Mouse (Mus musculus) forebrain, postnatal 0 days (tissue): ENCODE measurements around the gene Dock2. TPM values are rescaled to one million over a fixed set of nuclear protein-coding genes. Genes with fewer than 3 reads are reported as not detected.

Source experiments
- ATAC-seq: fragments of 200-750 bp; cut with Nextera tagmentation; 2 replicates; pipeline ENCODE4 v1.8.0; 2017; ENCODE audit warnings: mild to moderate bottlenecking, moderate library complexity
- DNase-seq: peaks from one replicate; pipeline ENCODE4 v3.0.0-alpha.2; 2015
- H3K27ac ChIP-seq: fragments of 300-500 bp; sonication (generic); 2 replicates; pipeline ENCODE4 v1.5.1; 2014; ENCODE audit warnings: low read depth, mild to moderate bottlenecking, antibody characterized with exemption, low read length, moderate library complexity, mixed read lengths
- H3K27me3 ChIP-seq: fragments of 300-500 bp; sonication (generic); 2 replicates; pipeline ENCODE4 v1.6.1; 2014; ENCODE audit warnings: mild to moderate bottlenecking, low read length, mixed read lengths; ENCODE audit not compliant: insufficient read depth
- H3K36me3 ChIP-seq: fragments of 300-500 bp; sonication (generic); 2 replicates; pipeline ENCODE4 v1.6.1; 2014; ENCODE audit warnings: mild to moderate bottlenecking, moderate library complexity; ENCODE audit not compliant: insufficient read depth
- H3K4me1 ChIP-seq: fragments of 300-500 bp; sonication (generic); 2 replicates; pipeline ENCODE4 v1.6.1; 2014; ENCODE audit warnings: antibody characterized with exemption; ENCODE audit not compliant: insufficient read depth
- H3K4me2 ChIP-seq: fragments of 300-500 bp; sonication (generic); 2 replicates; pipeline ENCODE4 v1.6.1; 2014; ENCODE audit warnings: low read depth, mild to moderate bottlenecking, moderate library complexity
- H3K4me3 ChIP-seq: fragments of 300-500 bp; sonication (generic); 2 replicates; pipeline ENCODE4 v1.5.1; 2014; ENCODE audit warnings: low read depth, low read length, mixed read lengths
- H3K9ac ChIP-seq: fragments of 300-500 bp; sonication (generic); 2 replicates; pipeline ENCODE4 v1.6.1; 2014; ENCODE audit warnings: mild to moderate bottlenecking
- H3K9me3 ChIP-seq: fragments of 300-500 bp; sonication (generic); 2 replicates; pipeline ENCODE4 v1.6.1; 2016; ENCODE audit warnings: low read length
- CTCF ChIP-seq: sonication (generic); IDR thresholded peaks from 2 replicates; pipeline ENCODE4 v1.5.1; 2016; ENCODE audit warnings: antibody characterized with exemption, control low read depth, low read depth
- WGBS: fragments of 180-500 bp; shearing (Covaris S2); extraction: QIAGEN DNeasy Blood & Tissue Kit; methylation state at CpG from one replicate; pipeline ENCODE4 v1.1.7; 2014; 5-methylcytosine and 5-hydroxymethylcytosine counted together
- polyA plus RNA-seq: library from polyadenylated mRNA; unstranded; fragments of >200 nt; fragmentation: Nextera tagmentation; extraction: Ambion mirVana; gene quantifications from 2 replicates; pipeline ENCODE4 v1.2.1, GENCODE M21; 2015
- total RNA-seq: library from RNA; depleted of rRNA; stranded (reverse); fragments of >200 nt; gene quantifications from 2 replicates; pipeline ENCODE4 v1.2.3, GENCODE M21; 2014

Gene Dock2
- total and polyA plus RNA-seq, 2 experiments from 2014 or later, result 0.63 to 2.3 TPM

GRCm38 (mm10) chr11:34276363-34277046 lies 507.2 kb downstream of the Dock2 start:
- WGBS, result 16% methylated on average over 14 of the region's 14 CpGs
- DNase-seq (peak; percentile 74), ATAC-seq (peak; percentile 96)
- Histone ChIP-seq H3K4me2 (peak overlapping the region; percentile 23), H3K4me1 (no peaks in the 10 kb centered on the region; the same call in 1 of the 2 replicates), H3K9me3 (no peaks in the 10 kb centered on the region), H3K4me3 (no peak overlapping the region), H3K27ac (peak overlapping the region; percentile 45; the same call in 1 of the 2 replicates), H3K36me3 (no peaks in the 10 kb centered on the region), H3K9ac (no peak overlapping the region), H3K27me3 (peaks cover 9% of the 10 kb centered on the region; the same call in 1 of the 2 replicates)
- TF ChIP-seq CTCF, result no peak

- DNase-seq, result peak; percentile 46
- Histone ChIP-seq H3K4me1 (no peaks in the 10 kb centered on the region; the same call in 1 of the 2 replicates), H3K36me3 (no peaks in the 10 kb centered on the region), H3K9me3 (no peaks in the 10 kb centered on the region), H3K27ac (peak overlapping the region; percentile 45; the same call in 1 of the 2 replicates), H3K4me2 (no peak overlapping the region), H3K4me3 (no peak overlapping the region), H3K9ac (no peak overlapping the region), H3K27me3 (peaks cover 9% of the 10 kb centered on the region; the same call in 1 of the 2 replicates)
- ATAC-seq, result no peak
- peak; percentile 62 for TF ChIP-seq CTCF
- 39% methylated on average over 2 of the region's 2 CpGs for WGBS
Measured at GRCm38 (mm10) chr11:34275941-34276340, 507.8 kb downstream of the Dock2 start.

GRCm38 (mm10) chr11:34272016-34272415 lies 511.7 kb downstream of the Dock2 start:
- no peaks in the 10 kb centered on the region; the same call in 1 of the 2 replicates for H3K4me1 ChIP-seq
- no peaks in the 10 kb centered on the region for H3K9me3 ChIP-seq
- no peak overlapping the region for H3K4me2 ChIP-seq
- no peak overlapping the region for H3K4me3 ChIP-seq
- 16% methylated on average over 10 of the region's 10 CpGs for WGBS
- peaks cover 9% of the 10 kb centered on the region; the same call in 1 of the 2 replicates for H3K27me3 ChIP-seq
- H3K9ac ChIP-seq, result no peak overlapping the region
- H3K27ac ChIP-seq, result no peak overlapping the region
- ATAC-seq, result 0 out of 2 replicates have a peak, but pooled peaks have one; percentile 27
- no peak for TF ChIP-seq CTCF
- DNase-seq, result peak; percentile 30
- no peaks in the 10 kb centered on the region for H3K36me3 ChIP-seq

GRCm38 (mm10) chr11:34264099-34264498 lies 519.6 kb downstream of the Dock2 start:
- Histone ChIP-seq H3K9ac (no peak overlapping the region), H3K27ac (no peak overlapping the region), H3K27me3 (no peaks in the 10 kb centered on the region), H3K36me3 (no peaks in the 10 kb centered on the region), H3K4me2 (no peak overlapping the region), H3K9me3 (no peaks in the 10 kb centered on the region), H3K4me3 (no peak overlapping the region), H3K4me1 (no peaks in the 10 kb centered on the region)
- ATAC-seq (no peak), DNase-seq (peak; percentile 6)
- WGBS, result 87% methylated on average over 1 of the region's 1 CpGs
- no peak for TF ChIP-seq CTCF

GRCm38 (mm10) chr11:34258849-34259469 lies 524.7 kb downstream of the Dock2 start:
- Histone ChIP-seq H3K9me3 (no peaks in the 10 kb centered on the region), H3K4me2 (no peak overlapping the region), H3K9ac (no peak overlapping the region), H3K36me3 (no peaks in the 10 kb centered on the region), H3K4me1 (no peaks in the 10 kb centered on the region), H3K27me3 (no peaks in the 10 kb centered on the region), H3K4me3 (no peak overlapping the region), H3K27ac (no peak overlapping the region)
- TF ChIP-seq CTCF, result no peak
- WGBS, result 68% methylated on average over 12 of the region's 12 CpGs
- DNase-seq (peak; percentile 39), ATAC-seq (peak; percentile 40)

- no peaks in the 10 kb centered on the region for H3K36me3 ChIP-seq
- H3K4me1 ChIP-seq, result no peaks in the 10 kb centered on the region
- no peak overlapping the region for H3K9ac ChIP-seq
- DNase-seq (no peak), ATAC-seq (no peak)
- TF ChIP-seq CTCF, result no peak
- H3K4me2 ChIP-seq, result no peak overlapping the region
- H3K27ac ChIP-seq, result no peak overlapping the region
- no peaks in the 10 kb centered on the region for H3K27me3 ChIP-seq
- H3K9me3 ChIP-seq, result no peaks in the 10 kb centered on the region
- WGBS, result 76% methylated on average over 11 of the region's 11 CpGs
- no peak overlapping the region for H3K4me3 ChIP-seq
Measured at GRCm38 (mm10) chr11:34257548-34258189, 526.0 kb downstream of the Dock2 start.

GRCm38 (mm10) chr11:34242979-34243378 lies 540.7 kb downstream of the Dock2 start:
- no peak for ATAC-seq
- 50% methylated on average over 6 of the region's 6 CpGs for WGBS
- no peak overlapping the region for H3K9ac ChIP-seq
- no peaks in the 10 kb centered on the region for H3K27me3 ChIP-seq
- DNase-seq, result no peak
- H3K4me2 ChIP-seq, result no peak overlapping the region
- H3K36me3 ChIP-seq, result no peaks in the 10 kb centered on the region
- H3K4me3 ChIP-seq, result no peak overlapping the region
- no peak overlapping the region for H3K27ac ChIP-seq
- no peak for TF ChIP-seq CTCF
- no peaks in the 10 kb centered on the region for H3K9me3 ChIP-seq
- H3K4me1 ChIP-seq, result no peaks in the 10 kb centered on the region
